Mouse (Mus musculus) midbrain, postnatal 0 days (tissue): ENCODE data around the gene Grm5. TPM values are rescaled to one million over a fixed set of nuclear protein-coding genes. Genes with fewer than 3 reads are reported as not detected.

Experiments
- ATAC-seq: fragments of 200-750 bp; cut with Nextera tagmentation; 2 replicates; pipeline ENCODE4 v1.8.0; 2017; ENCODE audit warnings: moderate number of reproducible peaks, mild to moderate bottlenecking, moderate TSS enrichment, moderate library complexity; ENCODE audit not compliant: low FRiP score
- DNase-seq: peaks from one replicate; pipeline ENCODE4 v3.0.0-alpha.2; 2015; ENCODE audit warnings: low spot score
- H3K27ac ChIP-seq: fragments of 300-500 bp; sonication (generic); 2 replicates; pipeline ENCODE4 v1.5.1; 2014; ENCODE audit warnings: low read depth, mild to moderate bottlenecking, low read length, mixed read lengths
- H3K27me3 ChIP-seq: fragments of 300-500 bp; sonication (generic); 2 replicates; pipeline ENCODE4 v1.6.1; 2014; ENCODE audit warnings: low read length, control low read depth, mixed read lengths; ENCODE audit not compliant: insufficient read depth
- H3K36me3 ChIP-seq: fragments of 300-500 bp; sonication (generic); 2 replicates; pipeline ENCODE4 v1.6.1; 2014; ENCODE audit warnings: low read length, control low read depth, mixed read lengths; ENCODE audit not compliant: insufficient read depth
- H3K4me1 ChIP-seq: fragments of 300-500 bp; sonication (generic); 2 replicates; pipeline ENCODE4 v1.6.1; 2014; ENCODE audit warnings: mild to moderate bottlenecking, control low read depth, antibody characterized with exemption, low read length, mixed read lengths; ENCODE audit not compliant: insufficient read depth
- H3K4me2 ChIP-seq: fragments of 300-500 bp; sonication (generic); 2 replicates; pipeline ENCODE4 v1.6.1; 2014; ENCODE audit warnings: low read depth, mild to moderate bottlenecking, low read length, mixed read lengths; ENCODE audit not compliant: poor library complexity, severe bottlenecking
- H3K4me3 ChIP-seq: fragments of 300-500 bp; sonication (generic); 2 replicates; pipeline ENCODE4 v1.5.1; 2014; ENCODE audit warnings: low read depth, mild to moderate bottlenecking, low read length, moderate library complexity
- H3K9ac ChIP-seq: fragments of 300-500 bp; sonication (generic); replicated peaks from 2 replicates; pipeline ENCODE4 v1.6.1; 2014; ENCODE audit warnings: mild to moderate bottlenecking, low read length, moderate library complexity, mixed read lengths; ENCODE audit not compliant: poor library complexity, severe bottlenecking
- H3K9me3 ChIP-seq: fragments of 300-500 bp; sonication (generic); 2 replicates; pipeline ENCODE4 v1.6.1; 2016; ENCODE audit warnings: low read length, control low read depth
- CTCF ChIP-seq: IDR thresholded peaks from 2 replicates; pipeline ENCODE4 v1.5.1; 2016; ENCODE audit warnings: antibody characterized with exemption, mild to moderate bottlenecking
- WGBS: fragments of 180-500 bp; shearing (Covaris S2); extraction: QIAGEN DNeasy Blood & Tissue Kit; methylation state at CpG from one replicate; pipeline ENCODE4 v1.1.7; 2014; 5-methylcytosine and 5-hydroxymethylcytosine counted together
- polyA plus RNA-seq: library from polyadenylated mRNA; unstranded; fragments of >200 nt; fragmentation: Nextera tagmentation; extraction: Ambion mirVana; gene quantifications from 2 replicates; pipeline ENCODE4 v1.2.1, GENCODE M21; 2015
- total RNA-seq: library from RNA; depleted of rRNA; stranded (reverse); fragments of >200 nt; gene quantifications from 2 replicates; pipeline ENCODE4 v1.2.3, GENCODE M21; 2014

Gene Grm5
- total and polyA plus RNA-seq, 2 experiments from 2014 or later: 73.6 to 237 TPM

DNA sequence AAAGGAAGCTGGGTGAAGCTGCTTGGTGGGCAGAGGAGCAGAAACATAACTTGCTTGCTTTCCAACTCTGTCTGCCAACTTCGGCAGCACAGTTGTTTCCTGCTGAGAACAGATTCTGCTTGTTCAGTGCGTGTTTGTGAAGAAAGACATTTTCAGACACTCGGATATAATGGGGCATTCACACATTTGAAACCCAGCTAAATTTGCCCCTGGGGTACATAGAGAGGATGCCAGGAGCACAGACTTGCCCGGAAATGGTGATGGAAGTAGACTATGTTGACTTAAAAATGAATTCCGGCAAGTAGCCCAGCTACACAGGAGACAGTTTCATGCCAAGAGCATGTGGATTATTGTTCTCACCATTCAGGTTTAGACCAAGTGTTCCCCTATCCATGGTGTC, 342.0 kb downstream of the Grm5 start:
- ATAC-seq: peak; percentile 83
- no peak for TF ChIP-seq CTCF
- Histone ChIP-seq H3K27ac (peak overlapping the region; percentile 19; the same call in 1 of the 2 replicates), H3K4me1 (no peaks in the 10 kb centered on the region), H3K9ac (no peak overlapping the region), H3K27me3 (no peaks in the 10 kb centered on the region), H3K36me3 (no peaks in the 10 kb centered on the region), H3K9me3 (no peaks in the 10 kb centered on the region), H3K4me2 (0 out of 2 replicates have a peak overlapping the region, but pooled peaks have one; percentile 2), H3K4me3 (no peak overlapping the region)
- DNase-seq: peak; percentile 87
- 41% methylated on average over 5 of the region's 5 CpGs for WGBS

- no peaks in the 10 kb centered on the region for H3K36me3 ChIP-seq
- ATAC-seq (no peak), DNase-seq (no peak)
Observed at GRCm38 (mm10) chr7:87937415-87937814, 353.4 kb downstream of the Grm5 start.

DNA sequence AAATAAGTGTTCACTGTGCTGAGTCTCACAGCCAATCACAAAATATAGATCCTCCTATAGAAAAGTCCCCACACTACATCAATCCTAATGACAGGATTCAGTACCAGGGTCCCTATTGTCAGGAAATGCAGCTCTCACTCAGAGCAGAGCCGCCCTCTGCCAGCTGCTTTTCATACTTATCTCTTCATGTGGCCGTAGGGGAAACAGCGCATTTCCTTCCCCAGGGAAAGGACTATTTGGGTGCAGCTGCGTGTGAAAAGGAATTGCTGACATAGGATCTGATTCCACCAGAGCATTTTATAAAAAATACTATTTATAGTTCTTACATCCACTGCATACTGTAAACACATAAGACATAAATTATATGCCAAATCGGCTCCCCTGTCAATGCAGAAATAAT, 354.3 kb downstream of the Grm5 start:
- no peaks in the 10 kb centered on the region for H3K27me3 ChIP-seq
- no peak for TF ChIP-seq CTCF
- H3K9me3 ChIP-seq: no peaks in the 10 kb centered on the region
- H3K4me1 ChIP-seq: no peaks in the 10 kb centered on the region
- no peak overlapping the region for H3K4me2 ChIP-seq
- no peak overlapping the region for H3K4me3 ChIP-seq
- H3K27ac ChIP-seq: peak overlapping the region; percentile 32; the same call in 1 of the 2 replicates
- 27% methylated on average over 5 of the region's 5 CpGs for WGBS
- H3K9ac ChIP-seq: no peak overlapping the region
- ATAC-seq (0 out of 2 replicates have a peak, but pooled peaks have one; percentile 13), DNase-seq (peak; percentile 17)
- no peaks in the 10 kb centered on the region for H3K36me3 ChIP-seq

More at GRCm38 (mm10) chr7:87937415-87937814, 353.4 kb downstream of the Grm5 start:
- no peaks in the 10 kb centered on the region for H3K27me3 ChIP-seq
- H3K4me2 ChIP-seq: no peak overlapping the region
- 43% methylated on average over 1 of the region's 1 CpGs for WGBS
- no peaks in the 10 kb centered on the region for H3K9me3 ChIP-seq
- TF ChIP-seq CTCF: no peak
- H3K27ac ChIP-seq: no peak overlapping the region
- H3K9ac ChIP-seq: no peak overlapping the region
- no peaks in the 10 kb centered on the region for H3K4me1 ChIP-seq
- H3K4me3 ChIP-seq: no peak overlapping the region

- Histone ChIP-seq H3K9ac (no peak overlapping the region), H3K27me3 (no peaks in the 10 kb centered on the region), H3K4me3 (no peak overlapping the region), H3K4me2 (no peak overlapping the region), H3K27ac (no peak overlapping the region), H3K36me3 (no peaks in the 10 kb centered on the region), H3K4me1 (no peaks in the 10 kb centered on the region), H3K9me3 (no peaks in the 10 kb centered on the region)
- DNase-seq (no peak), ATAC-seq (no peak)
- no peak for TF ChIP-seq CTCF
- WGBS: 86% methylated on average over 1 of the region's 1 CpGs
Observed at GRCm38 (mm10) chr7:87950205-87950604, 366.2 kb downstream of the Grm5 start.

GRCm38 (mm10) chr7:87973216-87973615, 389.2 kb downstream of the Grm5 start:
- TF ChIP-seq CTCF: no peak
- H3K4me1 ChIP-seq: no peaks in the 10 kb centered on the region
- H3K4me2 ChIP-seq: no peak overlapping the region
- no peaks in the 10 kb centered on the region for H3K9me3 ChIP-seq
- H3K9ac ChIP-seq: no peak overlapping the region
- H3K36me3 ChIP-seq: peaks cover 2% of the 10 kb centered on the region; the same call in 1 of the 2 replicates
- H3K27ac ChIP-seq: no peak overlapping the region
- ATAC-seq (no peak), DNase-seq (no peak)
- H3K4me3 ChIP-seq: no peak overlapping the region
- 52% methylated on average over 1 of the region's 1 CpGs for WGBS
- no peaks in the 10 kb centered on the region for H3K27me3 ChIP-seq

GRCm38 (mm10) chr7:87975041-87975440, 391.1 kb downstream of the Grm5 start:
- WGBS: 64% methylated on average over 8 of the region's 8 CpGs
- H3K4me3 ChIP-seq: no peak overlapping the region
- no peak for ATAC-seq
- no peaks in the 10 kb centered on the region for H3K4me1 ChIP-seq
- H3K36me3 ChIP-seq: peaks cover 2% of the 10 kb centered on the region; the same call in 1 of the 2 replicates
- no peak for TF ChIP-seq CTCF
- no peaks in the 10 kb centered on the region for H3K9me3 ChIP-seq
- no peaks in the 10 kb centered on the region for H3K27me3 ChIP-seq
- H3K4me2 ChIP-seq: no peak overlapping the region
- H3K27ac ChIP-seq: no peak overlapping the region
- H3K9ac ChIP-seq: no peak overlapping the region
- DNase-seq: peak; percentile 34
